Mouse (Mus musculus) limb, embryonic 12.5 days (tissue): ENCODE data around the gene Dnajc14. TPM values are rescaled to one million over a fixed set of nuclear protein-coding genes. Genes with fewer than 3 reads are reported as not detected.
A peak's percentile ranks its signal among the peaks of the same experiment; 100 is the strongest.
"Not testable (repeated sequence)": the region's sequence is repeated elsewhere in the genome, so short reads cannot be mapped to it uniquely, and the experiment has no call there.

Experiments used
- ATAC-seq: fragments of 200-750 bp; cut with Nextera tagmentation; 2 replicates; pipeline ENCODE4 v1.8.0; 2017; ENCODE audit warnings: low read depth, moderate TSS enrichment; ENCODE audit not compliant: insufficient number of reproducible peaks, insufficient read depth, low FRiP score, low TSS enrichment
- H3K27ac ChIP-seq: fragments of 300-500 bp; sonication (generic); 2 replicates; pipeline ENCODE4 v1.5.1; 2016; ENCODE audit warnings: mild to moderate bottlenecking, moderate library complexity
- H3K27me3 ChIP-seq: fragments of 300-500 bp; sonication (generic); 2 replicates; pipeline ENCODE4 v1.6.1; 2016; ENCODE audit warnings: mild to moderate bottlenecking, moderate library complexity
- H3K36me3 ChIP-seq: fragments of 300-500 bp; sonication (generic); 2 replicates; pipeline ENCODE4 v1.6.1; 2016; ENCODE audit warnings: mild to moderate bottlenecking, moderate library complexity
- H3K4me1 ChIP-seq: fragments of 300-500 bp; sonication (generic); replicated peaks from 2 replicates; pipeline ENCODE4 v1.6.1; 2016
- H3K4me2 ChIP-seq: fragments of 300-500 bp; sonication (generic); 2 replicates; pipeline ENCODE4 v1.6.1; 2016; ENCODE audit warnings: mild to moderate bottlenecking, moderate library complexity
- H3K4me3 ChIP-seq: fragments of 300-500 bp; sonication (generic); replicated peaks from 2 replicates; pipeline ENCODE4 v1.5.1; 2016; ENCODE audit warnings: mild to moderate bottlenecking
- H3K9ac ChIP-seq: fragments of 300-500 bp; sonication (generic); replicated peaks from 2 replicates; pipeline ENCODE4 v1.6.1; 2016; ENCODE audit warnings: mild to moderate bottlenecking, moderate library complexity
- H3K9me3 ChIP-seq: fragments of 300-500 bp; sonication (generic); 2 replicates; pipeline ENCODE4 v1.6.1; 2016; ENCODE audit warnings: mild to moderate bottlenecking, moderate library complexity
- WGBS: fragments of 180-500 bp; shearing (Covaris S2); methylation state at CpG from one replicate; pipeline ENCODE4 v1.1.7; 2016; 5-methylcytosine and 5-hydroxymethylcytosine counted together
- polyA plus RNA-seq: library from polyadenylated mRNA; unstranded; fragments of >200 nt; fragmentation: Nextera tagmentation; extraction: Ambion mirVana; gene quantifications from 2 replicates; pipeline ENCODE4 v1.2.1, GENCODE M21; 2016

Gene Dnajc14
- polyA plus RNA-seq, 1 experiment from 2014 or later: 56.4 TPM

GRCm38 (mm10) chr10:128821358-128822056 lies 17.6 kb downstream of the Dnajc14 start, which contains the start of gene Ormdl2:
Gene Ormdl2 (minus strand): TSS chr10:128821645.
- H3K27me3 ChIP-seq: no peaks in the 10 kb centered on the region
- H3K4me3 ChIP-seq: peak within 1 kb of the TSS; percentile 82
- no peaks in the 10 kb centered on the region for H3K9me3 ChIP-seq
- H3K4me1 ChIP-seq: peaks cover 15% of the 10 kb centered on the region
- H3K4me2 ChIP-seq: peak within 1 kb of the TSS; percentile 85
- peaks cover 45% of the 10 kb centered on the region for H3K36me3 ChIP-seq
- H3K9ac ChIP-seq: peak within 1 kb of the TSS; percentile 79
- peak; percentile 100 for ATAC-seq
- WGBS: under 1% methylated on average over 46 of the region's 46 CpGs
- peak within 1 kb of the TSS; percentile 60; the same call in 1 of the 2 replicates for H3K27ac ChIP-seq

GRCm38 (mm10) chr10:128822135-128822534 lies 18.3 kb downstream of the Dnajc14 start:
- Histone ChIP-seq H3K36me3 (peaks cover 44% of the 10 kb centered on the region), H3K4me1 (peaks cover 15% of the 10 kb centered on the region), H3K4me2 (peak overlapping the region; percentile 85), H3K4me3 (peak overlapping the region; percentile 82), H3K9ac (peak overlapping the region; percentile 79), H3K27ac (peak overlapping the region; percentile 60; the same call in 1 of the 2 replicates), H3K9me3 (no peaks in the 10 kb centered on the region), H3K27me3 (no peaks in the 10 kb centered on the region)
- no peak for ATAC-seq
- WGBS: 4% methylated on average over 13 of the region's 13 CpGs

GRCm38 (mm10) chr10:128823087-128823486 lies 19.2 kb downstream of the Dnajc14 start:
- H3K27me3 ChIP-seq, H3K27ac ChIP-seq, H3K9me3 ChIP-seq, H3K9ac ChIP-seq, ATAC-seq: not testable (repeated sequence)
- 77% methylated on average over 4 of the region's 4 CpGs for WGBS
- peaks cover 15% of the 10 kb centered on the region for H3K4me1 ChIP-seq
- H3K4me2 ChIP-seq: peak overlapping the region; percentile 85
- peak overlapping the region; percentile 82 for H3K4me3 ChIP-seq
- peaks cover 44% of the 10 kb centered on the region for H3K36me3 ChIP-seq

GRCm38 (mm10) chr10:128823821-128824220 lies 20.0 kb downstream of the Dnajc14 start:
- Histone ChIP-seq H3K27me3 (no peaks in the 10 kb centered on the region), H3K27ac (no peak overlapping the region), H3K9me3 (no peaks in the 10 kb centered on the region), H3K36me3 (peaks cover 43% of the 10 kb centered on the region), H3K4me1 (peaks cover 15% of the 10 kb centered on the region), H3K4me2 (no peak overlapping the region), H3K4me3 (no peak overlapping the region), H3K9ac (no peak overlapping the region)
- 98% methylated on average over 9 of the region's 9 CpGs for WGBS
- no peak for ATAC-seq

- no peaks in the 10 kb centered on the region for H3K9me3 ChIP-seq
- H3K4me3 ChIP-seq: no peak overlapping the region
- no peak overlapping the region for H3K27ac ChIP-seq
- no peak for ATAC-seq
- no peaks in the 10 kb centered on the region for H3K27me3 ChIP-seq
- no peak overlapping the region for H3K9ac ChIP-seq
- no peaks in the 10 kb centered on the region for H3K4me1 ChIP-seq
- H3K36me3 ChIP-seq: peaks cover 85% of the 10 kb centered on the region
- H3K4me2 ChIP-seq: no peak overlapping the region
These were observed 33.5 kb downstream of the Dnajc14 start for GRCm38 (mm10) chr10:128837400-128837799.

GRCm38 (mm10) chr10:128839434-128839833 lies 35.6 kb downstream of the Dnajc14 start:
- no peaks in the 10 kb centered on the region for H3K27me3 ChIP-seq
- no peak for ATAC-seq
- H3K27ac ChIP-seq: no peak overlapping the region
- H3K9ac ChIP-seq: no peak overlapping the region
- H3K4me1 ChIP-seq: no peaks in the 10 kb centered on the region
- no peak overlapping the region for H3K4me3 ChIP-seq
- no peak overlapping the region for H3K4me2 ChIP-seq
- H3K9me3 ChIP-seq: no peaks in the 10 kb centered on the region
- peaks cover 83% of the 10 kb centered on the region for H3K36me3 ChIP-seq

GRCm38 (mm10) chr10:128840612-128841011 lies 36.8 kb downstream of the Dnajc14 start:
- no peaks in the 10 kb centered on the region for H3K27me3 ChIP-seq

GRCm38 (mm10) chr10:128843260-128843659 lies 39.4 kb downstream of the Dnajc14 start:
- H3K9me3 ChIP-seq: no peaks in the 10 kb centered on the region
- H3K4me2 ChIP-seq: no peak overlapping the region
- no peak overlapping the region for H3K4me3 ChIP-seq
- peaks cover 17% of the 10 kb centered on the region for H3K4me1 ChIP-seq
- H3K36me3 ChIP-seq: peaks cover 77% of the 10 kb centered on the region
- ATAC-seq: no peak
- no peak overlapping the region for H3K9ac ChIP-seq
- no peaks in the 10 kb centered on the region for H3K27me3 ChIP-seq
- H3K27ac ChIP-seq: no peak overlapping the region
- 93% methylated on average over 5 of the region's 5 CpGs for WGBS

More at GRCm38 (mm10) chr10:128840612-128841011, 36.8 kb downstream of the Dnajc14 start:
- Histone ChIP-seq H3K4me2 (no peak overlapping the region), H3K36me3 (peaks cover 78% of the 10 kb centered on the region), H3K9me3 (no peaks in the 10 kb centered on the region), H3K27ac (no peak overlapping the region), H3K9ac (no peak overlapping the region), H3K4me3 (no peak overlapping the region), H3K4me1 (peaks cover 10% of the 10 kb centered on the region)
- ATAC-seq: no peak

- peak; percentile 20; the same call in 1 of the 2 replicates for ATAC-seq
- WGBS: 50% methylated on average over 2 of the region's 2 CpGs
- H3K36me3 ChIP-seq: peaks cover 76% of the 10 kb centered on the region
- H3K4me1 ChIP-seq: peaks cover 17% of the 10 kb centered on the region
- peak overlapping the region; percentile 31 for H3K4me2 ChIP-seq
- no peak overlapping the region for H3K9ac ChIP-seq
- H3K9me3 ChIP-seq: no peaks in the 10 kb centered on the region
- H3K27ac ChIP-seq: peak overlapping the region; percentile 64; the same call in 1 of the 2 replicates
- no peaks in the 10 kb centered on the region for H3K27me3 ChIP-seq
- no peak overlapping the region for H3K4me3 ChIP-seq
These were observed 41.7 kb downstream of the Dnajc14 start for GRCm38 (mm10) chr10:128845516-128845915.

GRCm38 (mm10) chr10:128846664-128847063 lies 42.8 kb downstream of the Dnajc14 start:
- Histone ChIP-seq H3K9ac (no peak overlapping the region), H3K36me3 (peaks cover 72% of the 10 kb centered on the region)

GRCm38 (mm10) chr10:128848426-128848825 lies 44.6 kb downstream of the Dnajc14 start:
- Histone ChIP-seq H3K4me3 (no peak overlapping the region), H3K27me3 (no peaks in the 10 kb centered on the region), H3K4me1 (peaks cover 17% of the 10 kb centered on the region), H3K9me3 (no peaks in the 10 kb centered on the region), H3K4me2 (no peak overlapping the region), H3K9ac (no peak overlapping the region), H3K27ac (no peak overlapping the region), H3K36me3 (peaks cover 63% of the 10 kb centered on the region)
- ATAC-seq: no peak
- WGBS: 64% methylated on average over 2 of the region's 2 CpGs

More at GRCm38 (mm10) chr10:128846664-128847063, 42.8 kb downstream of the Dnajc14 start:
- Histone ChIP-seq H3K9me3 (no peaks in the 10 kb centered on the region), H3K4me2 (no peak overlapping the region), H3K27ac (no peak overlapping the region), H3K4me1 (peaks cover 17% of the 10 kb centered on the region), H3K27me3 (no peaks in the 10 kb centered on the region), H3K4me3 (no peak overlapping the region)
- WGBS: 96% methylated on average over 4 of the region's 4 CpGs
- no peak for ATAC-seq

GRCm38 (mm10) chr10:128850339-128850738 lies 46.5 kb downstream of the Dnajc14 start:
- no peak for ATAC-seq
- 68% methylated on average over 3 of the region's 3 CpGs for WGBS
- peaks cover 62% of the 10 kb centered on the region for H3K36me3 ChIP-seq
- no peak overlapping the region for H3K4me2 ChIP-seq
- H3K4me3 ChIP-seq: no peak overlapping the region
- no peaks in the 10 kb centered on the region for H3K9me3 ChIP-seq
- H3K4me1 ChIP-seq: peaks cover 8% of the 10 kb centered on the region
- no peak overlapping the region for H3K27ac ChIP-seq
- H3K27me3 ChIP-seq: no peaks in the 10 kb centered on the region
- H3K9ac ChIP-seq: no peak overlapping the region
